Mouse (Mus musculus) monocyte, adult 5-6 weeks (primary cell): ENCODE results near the gene Ell3. TPM values are rescaled to one million over a fixed set of nuclear protein-coding genes. Genes with fewer than 3 reads are reported as not detected.
A peak's percentile ranks its signal among the peaks of the same experiment; 100 is the strongest.

Experiments
- ATAC-seq: fragments of 153-309, 156-312 bp; replicated peaks from 2 replicates; pipeline ENCODE4 v1.8.0; 2017; ENCODE audit warnings: mild to moderate bottlenecking; ENCODE audit not compliant: low TSS enrichment, insufficient number of reproducible peaks, severe bottlenecking, poor library complexity, low FRiP score
- total RNA-seq: library from RNA; stranded (forward); fragments of 200-1000, 200-491, 200-594 nt; gene quantifications from 3 replicates; pipeline ENCODE4 v1.2.3, GENCODE M21; 2017

Ell3 gene
- total RNA-seq, 1 experiment from 2014 or later, result 3.0 TPM

GRCm38 (mm10) chr2:121449545-121450011 is 5.5 kb upstream of the Ell3 start:
- no peak for ATAC-seq

- ATAC-seq, result peak; percentile 83
Observed at GRCm38 (mm10) chr2:121448739-121449535, 4.9 kb upstream of the Ell3 start, which contains the start of gene Serf2. Serf2 (plus strand) TSS chr2:121449195.

GRCm38 (mm10) chr2:121448136-121448535 is 4.1 kb upstream of the Ell3 start:
- ATAC-seq, result no peak

DNA sequence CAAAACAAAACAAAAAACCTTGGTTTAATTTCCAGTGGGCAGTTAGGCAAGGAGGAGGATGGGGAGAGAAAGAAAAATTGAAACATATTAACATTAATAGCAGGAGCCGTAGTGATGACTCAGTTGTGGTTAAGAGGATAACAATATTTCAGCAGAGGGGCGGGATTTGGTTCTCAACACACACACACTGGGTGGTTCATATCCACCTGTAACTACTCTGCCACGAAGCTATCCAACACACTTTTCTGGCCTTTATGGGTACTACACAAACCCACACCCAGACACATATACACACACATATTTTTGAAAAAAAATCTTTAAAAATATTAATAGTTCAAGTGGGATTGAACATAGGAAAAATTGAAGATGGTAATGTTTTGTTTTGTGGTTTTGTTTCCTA is 2.9 kb upstream of the Ell3 start:
- ATAC-seq, result no peak

GRCm38 (mm10) chr2:121446506-121446905 is 2.4 kb upstream of the Ell3 start:
- no peak for ATAC-seq

- no peak for ATAC-seq
Observed at GRCm38 (mm10) chr2:121445117-121445516, 1.0 kb upstream of the Ell3 start.

- ATAC-seq, result no peak
Observed at GRCm38 (mm10) chr2:121443068-121443349, 1.1 kb downstream of the Ell3 start.

DNA sequence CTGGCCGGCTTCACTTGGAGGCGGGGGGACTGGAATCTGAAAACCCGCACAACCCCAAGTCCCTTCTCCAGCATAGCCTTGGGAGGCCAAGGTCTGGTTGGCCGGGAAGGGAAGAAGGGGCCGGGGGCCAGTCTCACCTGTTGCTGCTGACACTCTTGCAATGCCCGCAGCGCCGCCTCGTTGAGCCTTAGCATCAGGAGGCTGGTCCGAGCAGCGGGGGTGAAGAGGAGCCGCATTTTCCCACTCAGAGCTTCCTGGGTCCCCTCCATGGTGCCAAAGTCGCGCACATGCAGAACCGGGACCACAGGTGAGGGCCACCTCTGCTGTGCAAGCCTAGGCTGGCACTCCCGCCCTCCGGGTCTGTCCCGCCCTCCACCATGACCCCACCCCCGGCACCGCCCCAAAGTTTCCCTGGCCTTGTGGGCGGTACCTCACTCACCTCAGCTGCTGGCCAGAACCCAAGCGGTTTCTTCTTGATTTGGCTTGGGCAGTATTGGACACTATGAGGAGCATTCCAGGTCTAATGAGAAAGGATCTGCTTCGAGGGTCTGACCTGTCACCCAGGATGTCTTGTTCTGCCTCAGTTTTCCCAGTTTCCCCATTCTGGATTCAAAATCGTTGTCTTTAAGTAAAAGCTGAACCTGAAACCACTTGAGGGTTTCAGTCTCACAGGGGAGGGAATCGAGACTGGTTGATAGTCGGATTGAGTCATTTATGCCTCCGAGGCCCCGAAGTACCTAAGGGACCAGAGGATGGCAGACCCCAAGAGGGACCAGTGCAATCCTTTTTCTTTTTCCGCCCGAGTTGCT is 1.6 kb downstream of the Ell3 start:
- peak; percentile 76 for ATAC-seq

GRCm38 (mm10) chr2:121441800-121442199 is 2.3 kb downstream of the Ell3 start:
- peak; percentile 32; the same call in 1 of the 2 replicates for ATAC-seq

GRCm38 (mm10) chr2:121440834-121441605 is 3.1 kb downstream of the Ell3 start:
- ATAC-seq, result no peak

DNA sequence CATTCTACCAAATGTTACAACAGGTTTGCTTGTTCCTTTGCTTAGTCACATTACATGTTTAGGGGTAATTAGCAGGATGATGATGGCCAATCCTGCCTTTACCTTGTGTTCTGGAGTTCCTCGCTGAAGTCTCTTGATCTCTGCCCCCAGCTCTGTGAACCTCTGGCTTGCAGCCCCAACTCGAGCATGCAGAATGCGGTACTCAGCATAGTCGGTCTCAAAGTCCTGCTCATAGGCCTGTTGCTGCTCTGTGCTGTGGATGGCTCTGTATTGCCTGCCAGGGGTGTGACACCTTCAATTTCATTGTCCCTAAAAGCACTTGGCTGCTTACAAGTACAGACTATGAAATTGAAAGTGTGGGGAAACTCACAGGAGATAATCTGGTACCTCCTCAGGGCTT is 4.3 kb downstream of the Ell3 start:
- ATAC-seq, result no peak

GRCm38 (mm10) chr2:121434854-121435253 is 9.2 kb downstream of the Ell3 start:
- ATAC-seq, result 0 out of 2 replicates have a peak, but pooled peaks have one; percentile 50

DNA sequence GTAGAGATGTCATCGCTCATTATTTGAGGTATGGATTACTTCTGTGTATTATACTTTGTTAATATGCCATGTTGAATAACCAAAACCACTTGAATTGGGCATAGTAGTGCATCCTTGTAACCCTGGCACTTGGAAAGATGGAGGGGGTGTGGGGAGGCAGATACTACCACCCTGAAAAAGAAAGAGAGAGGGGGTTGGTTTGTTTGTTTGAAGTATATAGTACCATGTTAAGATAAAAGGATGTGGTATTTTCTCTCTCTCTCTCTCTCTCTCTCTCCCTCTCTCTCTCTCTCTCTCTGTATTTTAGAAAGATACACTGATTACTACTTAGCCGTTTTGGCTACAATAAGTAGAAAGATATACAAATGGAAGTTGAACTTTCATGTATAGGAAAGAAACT is 18.2 kb downstream of the Ell3 start:
- ATAC-seq, result no peak

GRCm38 (mm10) chr2:121423166-121423565 is 20.9 kb downstream of the Ell3 start:
- no peak for ATAC-seq

- no peak for ATAC-seq
Observed at GRCm38 (mm10) chr2:121418476-121418875, 25.6 kb downstream of the Ell3 start.

DNA sequence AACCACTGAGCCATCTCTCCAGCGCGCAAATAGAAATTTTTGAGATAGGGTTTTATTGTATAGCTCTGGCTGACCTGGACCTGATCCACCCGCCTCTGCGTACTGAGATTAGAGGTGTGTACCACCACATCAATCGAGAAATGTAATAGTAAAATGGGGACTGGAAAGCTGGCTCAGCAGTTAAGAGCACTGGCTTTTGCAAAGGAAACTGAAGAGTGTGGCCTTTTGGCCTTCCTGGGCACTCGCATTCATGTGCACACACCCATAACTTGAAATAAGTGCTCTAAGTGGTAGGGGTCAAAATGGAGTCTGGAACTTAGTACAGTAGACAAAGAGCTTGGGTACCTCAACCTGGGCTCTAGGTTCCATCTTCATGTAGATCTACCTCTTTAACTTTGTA is 27.7 kb downstream of the Ell3 start:
- no peak for ATAC-seq

DNA sequence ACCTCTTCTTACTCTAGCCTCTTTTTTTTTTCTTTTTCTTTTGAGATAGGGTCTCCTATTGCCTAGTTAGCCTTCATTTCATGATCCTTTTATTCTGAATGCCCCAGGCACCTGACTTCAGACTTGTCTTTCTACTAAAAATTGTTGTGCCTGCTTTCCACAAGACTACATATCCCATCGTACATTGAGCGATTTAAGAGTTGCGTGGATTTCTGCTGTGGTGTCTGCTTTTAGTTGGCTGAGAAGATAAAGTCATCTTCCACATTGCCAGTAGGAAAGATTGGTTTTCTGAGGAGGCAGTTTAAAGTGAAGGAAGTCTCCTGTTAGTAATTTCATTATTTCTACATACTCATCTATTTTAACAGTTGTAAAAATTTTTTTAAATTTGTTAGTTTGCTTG is 28.5 kb downstream of the Ell3 start:
- ATAC-seq, result no peak

DNA sequence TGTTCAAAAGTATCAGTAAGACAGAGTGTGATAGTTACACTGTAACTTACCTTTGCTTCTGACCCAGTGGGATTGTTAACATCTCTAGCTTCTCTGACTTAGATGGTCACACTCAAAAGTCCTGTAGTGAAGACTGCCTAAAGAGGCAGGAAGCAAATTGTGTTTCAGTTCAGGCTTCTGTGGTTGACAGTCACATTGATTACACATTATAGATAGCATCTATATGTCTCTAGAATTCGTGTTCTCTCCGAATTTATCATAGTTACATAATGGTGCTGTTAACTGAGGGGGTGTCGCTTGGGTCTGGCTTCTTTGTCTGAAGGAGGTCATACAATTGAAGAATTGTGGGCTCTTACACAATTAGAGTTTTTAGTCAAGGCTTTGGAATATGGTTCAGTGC is 29.0 kb downstream of the Ell3 start:
- ATAC-seq, result no peak

GRCm38 (mm10) chr2:121414139-121414685 is 29.9 kb downstream of the Ell3 start:
- ATAC-seq, result 0 out of 2 replicates have a peak, but pooled peaks have one; percentile 41
